Mouse (Mus musculus): ENCODE results near the gene Usp34.

DNA sequence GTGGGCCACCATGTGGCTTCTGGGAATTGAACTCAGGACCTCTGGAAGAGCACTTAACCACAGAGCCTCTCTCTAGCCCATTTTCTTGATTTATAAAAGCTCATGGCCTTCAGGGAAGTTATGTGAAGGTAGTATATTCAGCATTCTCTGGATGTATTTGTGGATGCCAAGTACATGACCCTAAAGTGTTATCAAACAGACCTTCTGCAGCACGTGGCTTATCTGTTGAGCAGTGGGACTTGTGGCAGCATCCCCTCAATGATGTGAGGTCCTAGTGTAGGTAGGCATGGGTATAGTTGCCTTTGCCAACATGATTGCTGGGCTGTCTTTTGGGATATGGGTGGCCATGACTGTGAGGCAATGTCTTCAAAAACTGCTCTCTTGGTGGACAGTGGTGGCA is 6.8 kb downstream of the Usp34 start:
- TF ChIP-seq CTCF (IDR thresholded peaks at IDR 0.05; ENCODE audit: low read depth) (no peak), EP300 (optimal IDR thresholded peaks at IDR 0.05) (no peak)

Data from stomach, postnatal 0 days (tissue).